Mouse (Mus musculus): Measurements from ENCODE around the gene Drg2.
"Not testable (repeated sequence)": the region's sequence is repeated elsewhere in the genome, so short reads cannot be mapped to it uniquely, and the experiment has no call there.

The Drg2 gene

GRCm38 (mm10) chr11:60454080-60454744, at the start of gene Drg2:
Drg2 (plus strand) TSS chr11:60454591.
- peak; percentile 84 for DNase-seq (ENCODE audit: low spot score)

- DNase-seq (ENCODE audit: low spot score): no peak
Observed at GRCm38 (mm10) chr11:60406606-60407005, 47.8 kb upstream of the Drg2 start.

GRCm38 (mm10) chr11:60412173-60412572, 42.2 kb upstream of the Drg2 start:
- DNase-seq (ENCODE audit: low spot score): peak; percentile 77

GRCm38 (mm10) chr11:60412921-60413320, 41.5 kb upstream of the Drg2 start:
- DNase-seq (ENCODE audit: low spot score): no peak

GRCm38 (mm10) chr11:60416590-60416962, 37.8 kb upstream of the Drg2 start:
- no peak for DNase-seq (ENCODE audit: low spot score)

GRCm38 (mm10) chr11:60416963-60417716, 37.3 kb upstream of the Drg2 start, which contains the start of gene Gid4:
Gid4 (plus strand) TSS chr11:60417145.
- DNase-seq (ENCODE audit: low spot score): peak; percentile 98

- DNase-seq (ENCODE audit: low spot score): no peak
Observed at GRCm38 (mm10) chr11:60417717-60418472, 36.5 kb upstream of the Drg2 start, which contains the start of gene Atpaf2. Atpaf2 (minus strand) TSS chr11:60418457.

- no peak for DNase-seq (ENCODE audit: low spot score)
Observed at GRCm38 (mm10) chr11:60418473-60418803, 36.0 kb upstream of the Drg2 start.

- DNase-seq (ENCODE audit: low spot score): no peak
Observed at GRCm38 (mm10) chr11:60422046-60422668, 32.2 kb upstream of the Drg2 start.

- no peak for DNase-seq (ENCODE audit: low spot score)
Observed at GRCm38 (mm10) chr11:60423006-60423405, 31.4 kb upstream of the Drg2 start.

GRCm38 (mm10) chr11:60426417-60426816, 28.0 kb upstream of the Drg2 start:
- DNase-seq (ENCODE audit: low spot score): no peak

- no peak for DNase-seq (ENCODE audit: low spot score)
Observed at GRCm38 (mm10) chr11:60427628-60428027, 26.8 kb upstream of the Drg2 start.

GRCm38 (mm10) chr11:60433501-60433900, 20.9 kb upstream of the Drg2 start:
- no peak for DNase-seq (ENCODE audit: low spot score)

GRCm38 (mm10) chr11:60435133-60435532, 19.3 kb upstream of the Drg2 start:
- no peak for DNase-seq (ENCODE audit: low spot score)

GRCm38 (mm10) chr11:60436618-60437017, 17.8 kb upstream of the Drg2 start:
- no peak for DNase-seq (ENCODE audit: low spot score)

- DNase-seq (ENCODE audit: low spot score): not testable (repeated sequence)
Observed at GRCm38 (mm10) chr11:60439621-60440020, 14.8 kb upstream of the Drg2 start.

GRCm38 (mm10) chr11:60440176-60440575, 14.2 kb upstream of the Drg2 start:
- peak; percentile 32 for DNase-seq (ENCODE audit: low spot score)

- no peak for DNase-seq (ENCODE audit: low spot score)
Observed at GRCm38 (mm10) chr11:60442896-60443295, 11.5 kb upstream of the Drg2 start.

GRCm38 (mm10) chr11:60444007-60444406, 10.4 kb upstream of the Drg2 start:
- no peak for DNase-seq (ENCODE audit: low spot score)

GRCm38 (mm10) chr11:60454745-60455087, 325 bp downstream of the Drg2 start:
- no peak for DNase-seq (ENCODE audit: low spot score)

- no peak for DNase-seq (ENCODE audit: low spot score)
Observed at GRCm38 (mm10) chr11:60457973-60458372, 3.6 kb downstream of the Drg2 start.

- no peak for DNase-seq (ENCODE audit: low spot score)
Observed at GRCm38 (mm10) chr11:60465943-60466380, 11.6 kb downstream of the Drg2 start.
